Mouse (Mus musculus): Measurements from ENCODE around the gene Spats1. TPM values are rescaled to one million over a fixed set of nuclear protein-coding genes. Genes with fewer than 3 reads are reported as not detected.

Gene Spats1
- polyA plus RNA-seq, 1 experiment from 2014 or later = not detected

- no peaks in the 10 kb centered on the region for H3K27me3 ChIP-seq (ENCODE audit: insufficient read depth, low read length)
- H3K4me1 ChIP-seq (ENCODE audit: insufficient read depth) = no peaks in the 10 kb centered on the region
- H3K4me3 ChIP-seq (ENCODE audit: low read depth, low read length) = no peak overlapping the region
- ATAC-seq (no peak), DNase-seq (no peak)
- no peak for TF ChIP-seq EP300 (IDR thresholded peaks at IDR 0.05; ENCODE audit: low read depth)
- TF ChIP-seq CTCF (IDR thresholded peaks at IDR 0.05; ENCODE audit: low read depth) = no peak
- no peaks in the 10 kb centered on the region for H3K9me3 ChIP-seq (ENCODE audit: low read length)
- WGBS (ENCODE audit: insufficient replicate concordance) = 56% methylated on average over 28 of the region's 28 CpGs
- no peaks in the 10 kb centered on the region; the same call in 1 of the 2 replicates for H3K36me3 ChIP-seq (replicated peaks; ENCODE audit: insufficient read depth, low read length)
- H3K9ac ChIP-seq (replicated peaks) = no peak overlapping the region
- H3K27ac ChIP-seq (ENCODE audit: low read depth) = no peak overlapping the region
- no peak overlapping the region for H3K4me2 ChIP-seq (ENCODE audit: low read depth, low read length)
These were observed 42.5 kb upstream of the Spats1 start for GRCm38 (mm10) chr17:45517549-45518215.

- no peak for DNase-seq
- Histone ChIP-seq H3K4me2 (ENCODE audit: low read depth, low read length) (no peak overlapping the region), H3K27ac (ENCODE audit: low read depth) (no peak overlapping the region), H3K9ac (replicated peaks) (no peak overlapping the region), H3K27me3 (ENCODE audit: insufficient read depth, low read length) (no peaks in the 10 kb centered on the region), H3K9me3 (ENCODE audit: low read length) (no peaks in the 10 kb centered on the region), H3K4me3 (ENCODE audit: low read depth, low read length) (no peak overlapping the region), H3K4me1 (ENCODE audit: insufficient read depth) (no peaks in the 10 kb centered on the region), H3K36me3 (replicated peaks; ENCODE audit: insufficient read depth, low read length) (no peaks in the 10 kb centered on the region; the same call in 1 of the 2 replicates)
- TF ChIP-seq CTCF (IDR thresholded peaks at IDR 0.05; ENCODE audit: low read depth) = no peak
- no peak for TF ChIP-seq EP300 (IDR thresholded peaks at IDR 0.05; ENCODE audit: low read depth)
- 80% methylated on average over 21 of the region's 21 CpGs for WGBS (ENCODE audit: insufficient replicate concordance)
- no peak for ATAC-seq
These were observed 41.9 kb upstream of the Spats1 start for GRCm38 (mm10) chr17:45517135-45517534.

GRCm38 (mm10) chr17:45516488-45516887 lies 41.3 kb upstream of the Spats1 start:
- H3K27me3 ChIP-seq (ENCODE audit: insufficient read depth, low read length) = no peaks in the 10 kb centered on the region
- no peak overlapping the region for H3K27ac ChIP-seq (ENCODE audit: low read depth)
- no peak overlapping the region for H3K4me2 ChIP-seq (ENCODE audit: low read depth, low read length)
- no peak overlapping the region for H3K4me3 ChIP-seq (ENCODE audit: low read depth, low read length)
- H3K9ac ChIP-seq (replicated peaks) = no peak overlapping the region
- TF ChIP-seq CTCF (IDR thresholded peaks at IDR 0.05; ENCODE audit: low read depth) (peak; percentile 88), EP300 (IDR thresholded peaks at IDR 0.05; ENCODE audit: low read depth) (no peak)
- no peaks in the 10 kb centered on the region; the same call in 1 of the 2 replicates for H3K36me3 ChIP-seq (replicated peaks; ENCODE audit: insufficient read depth, low read length)
- no peaks in the 10 kb centered on the region for H3K4me1 ChIP-seq (ENCODE audit: insufficient read depth)
- no peaks in the 10 kb centered on the region for H3K9me3 ChIP-seq (ENCODE audit: low read length)
- DNase-seq (peak; percentile 83), ATAC-seq (no peak)
- WGBS (ENCODE audit: insufficient replicate concordance) = 49% methylated on average over 8 of the region's 8 CpGs

DNA sequence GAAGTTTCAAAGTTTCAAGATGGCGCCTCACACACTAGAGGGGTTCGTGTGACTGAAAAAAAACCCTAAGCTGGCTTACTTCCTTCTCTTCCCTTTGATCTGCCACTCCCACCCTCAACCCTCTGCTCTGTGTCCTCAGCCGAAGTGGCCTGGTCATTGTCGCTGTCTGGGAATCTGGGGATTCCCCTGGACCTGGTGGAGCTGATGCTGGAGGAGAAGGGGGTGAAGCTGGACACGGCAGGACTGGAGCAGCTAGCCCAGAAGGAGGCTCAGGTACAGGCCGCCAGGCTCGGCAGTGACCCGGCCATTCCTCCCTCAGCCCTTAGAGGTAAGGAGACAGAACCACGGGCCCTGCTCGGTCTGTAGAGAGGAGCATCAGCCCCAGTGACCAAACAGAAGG lies 40.6 kb upstream of the Spats1 start:
- no peaks in the 10 kb centered on the region for H3K4me1 ChIP-seq (ENCODE audit: insufficient read depth)
- H3K9me3 ChIP-seq (ENCODE audit: low read length) = no peaks in the 10 kb centered on the region
- no peak overlapping the region for H3K4me2 ChIP-seq (ENCODE audit: low read depth, low read length)
- no peak overlapping the region for H3K9ac ChIP-seq (replicated peaks)
- 77% methylated on average over 10 of the region's 10 CpGs for WGBS (ENCODE audit: insufficient replicate concordance)
- no peaks in the 10 kb centered on the region for H3K27me3 ChIP-seq (ENCODE audit: insufficient read depth, low read length)
- TF ChIP-seq CTCF (IDR thresholded peaks at IDR 0.05; ENCODE audit: low read depth) (no peak), EP300 (IDR thresholded peaks at IDR 0.05; ENCODE audit: low read depth) (no peak)
- H3K36me3 ChIP-seq (replicated peaks; ENCODE audit: insufficient read depth, low read length) = no peaks in the 10 kb centered on the region; the same call in 1 of the 2 replicates
- ATAC-seq = no peak
- H3K27ac ChIP-seq (ENCODE audit: low read depth) = no peak overlapping the region
- DNase-seq = no peak
- no peak overlapping the region for H3K4me3 ChIP-seq (ENCODE audit: low read depth, low read length)

GRCm38 (mm10) chr17:45515204-45515726 lies 40.0 kb upstream of the Spats1 start:
- WGBS (ENCODE audit: insufficient replicate concordance) = 56% methylated on average over 15 of the region's 15 CpGs
- H3K36me3 ChIP-seq (replicated peaks; ENCODE audit: insufficient read depth, low read length) = no peaks in the 10 kb centered on the region; the same call in 1 of the 2 replicates
- no peak overlapping the region for H3K27ac ChIP-seq (ENCODE audit: low read depth)
- no peak overlapping the region for H3K4me2 ChIP-seq (ENCODE audit: low read depth, low read length)
- peak; percentile 78 for DNase-seq
- H3K27me3 ChIP-seq (ENCODE audit: insufficient read depth, low read length) = no peaks in the 10 kb centered on the region
- peak; percentile 95 for ATAC-seq
- H3K4me3 ChIP-seq (ENCODE audit: low read depth, low read length) = no peak overlapping the region
- no peak overlapping the region for H3K9ac ChIP-seq (replicated peaks)
- no peak for TF ChIP-seq EP300 (IDR thresholded peaks at IDR 0.05; ENCODE audit: low read depth)
- TF ChIP-seq CTCF (IDR thresholded peaks at IDR 0.05; ENCODE audit: low read depth) = no peak
- no peaks in the 10 kb centered on the region for H3K4me1 ChIP-seq (ENCODE audit: insufficient read depth)
- H3K9me3 ChIP-seq (ENCODE audit: low read length) = no peaks in the 10 kb centered on the region

- no peak overlapping the region for H3K4me3 ChIP-seq (ENCODE audit: low read depth, low read length)
- no peaks in the 10 kb centered on the region; the same call in 1 of the 2 replicates for H3K36me3 ChIP-seq (replicated peaks; ENCODE audit: insufficient read depth, low read length)
- DNase-seq = no peak
- H3K4me2 ChIP-seq (ENCODE audit: low read depth, low read length) = no peak overlapping the region
- TF ChIP-seq CTCF (IDR thresholded peaks at IDR 0.05; ENCODE audit: low read depth) (no peak), EP300 (IDR thresholded peaks at IDR 0.05; ENCODE audit: low read depth) (no peak)
- H3K27me3 ChIP-seq (ENCODE audit: insufficient read depth, low read length) = no peaks in the 10 kb centered on the region
- ATAC-seq = no peak
- 0 out of 2 replicates have a peak, but pooled peaks cover 8% of the 10 kb centered on the region for H3K4me1 ChIP-seq (ENCODE audit: insufficient read depth)
- WGBS (ENCODE audit: insufficient replicate concordance) = 80% methylated on average over 4 of the region's 4 CpGs
- H3K9ac ChIP-seq (replicated peaks) = no peak overlapping the region
- H3K9me3 ChIP-seq (ENCODE audit: low read length) = no peaks in the 10 kb centered on the region
- H3K27ac ChIP-seq (ENCODE audit: low read depth) = no peak overlapping the region
These were observed 36.5 kb upstream of the Spats1 start for GRCm38 (mm10) chr17:45511757-45512156.

All from liver, postnatal 0 days (tissue).